Mouse (Mus musculus) E14TG2a.4 (cell line): ENCODE results near the gene Gm20388.

Experiments
- CTCF ChIP-seq: conservative IDR thresholded peaks from 2 replicates; pipeline ENCODE4 v1.5.1; 2014; ENCODE audit warnings: low read length
- POU5F1 ChIP-seq: IDR thresholded peaks from 2 replicates; pipeline ENCODE4 v1.6.1; 2014; ENCODE audit warnings: low read length, borderline replicate concordance

GRCm38 (mm10) chr8:121382583-121383241 lies 1472.1 kb downstream of the Gm20388 start:
- TF ChIP-seq CTCF (peak; percentile 63), POU5F1 (no peak)
